Mouse (Mus musculus): ENCODE measurements around the gene Iqcg.

Iqcg gene

DNA sequence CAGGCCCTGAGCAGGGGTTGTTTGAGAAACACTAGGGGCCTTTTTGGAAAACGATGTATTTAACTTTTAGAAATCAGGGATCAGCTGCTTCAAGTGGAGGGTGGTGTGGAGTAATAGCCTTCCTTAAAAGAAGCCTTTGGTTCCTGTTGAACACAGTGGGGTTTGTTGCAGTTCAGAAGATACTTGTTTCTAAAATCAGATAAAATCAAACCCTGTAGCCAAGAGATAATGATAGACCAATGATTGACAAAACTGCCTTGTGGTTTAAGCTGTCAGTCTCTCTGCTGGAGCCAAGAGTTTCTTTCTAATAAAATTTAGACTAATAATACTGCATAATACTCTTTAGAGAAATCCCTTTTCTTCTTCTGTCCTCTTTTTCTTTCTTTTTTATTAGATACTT lies 75.8 kb downstream of the Iqcg start:
- no peak for DNase-seq (ENCODE audit: low spot score)

- DNase-seq (ENCODE audit: low spot score): no peak
Observed at GRCm38 (mm10) chr16:32973047-32973446, 83.0 kb downstream of the Iqcg start.

- no peak for DNase-seq (ENCODE audit: low spot score)
Observed at GRCm38 (mm10) chr16:32972535-32972934, 83.5 kb downstream of the Iqcg start.

Measured in yolk sac, embryonic 10.5 days (tissue).